Mouse (Mus musculus) regulatory T cell (primary cell): ENCODE measurements around the gene Fbn1.

Experiments
- in situ Hi-C: fragments of 300-600 bp; cut with MboI, MseI; formaldehyde crosslinking; loops from one replicate; pipeline ENCODE4 v1.15.1; 2025; ENCODE audit warnings: high pct_unique_total_duplicates

The Fbn1 gene

DNA sequence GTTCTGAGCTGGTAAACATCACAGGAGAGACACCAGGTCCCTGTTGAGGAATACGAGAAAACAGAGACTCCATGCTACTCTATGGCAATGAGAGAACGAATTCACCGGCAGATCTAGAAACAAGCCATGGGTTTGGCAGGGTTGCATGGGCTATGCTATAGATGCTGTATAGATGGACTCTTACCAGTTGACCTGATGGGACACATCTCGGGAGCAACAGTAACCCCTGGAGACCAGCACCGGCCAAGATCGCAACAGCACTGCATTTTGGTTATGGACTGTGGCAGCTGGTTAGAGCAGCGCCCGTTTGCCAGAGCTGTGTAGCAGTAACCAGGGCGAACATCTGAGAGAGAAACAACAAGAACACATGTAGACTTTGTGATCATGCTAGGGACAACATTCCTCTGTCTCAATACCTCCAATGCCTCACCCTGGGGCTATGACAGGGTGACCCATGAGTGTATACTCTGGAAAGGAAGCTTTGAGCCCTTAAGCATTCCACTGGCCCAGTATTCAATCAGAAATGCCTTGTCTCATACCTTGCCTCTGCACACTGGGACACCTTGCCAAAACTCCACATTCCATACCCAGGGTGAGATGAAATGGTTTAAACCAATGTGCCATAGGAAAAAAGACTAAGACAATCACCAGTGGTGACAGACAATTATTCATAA, 113.2 kb downstream of the Fbn1 start:
- in situ Hi-C loops = no loop called here

DNA sequence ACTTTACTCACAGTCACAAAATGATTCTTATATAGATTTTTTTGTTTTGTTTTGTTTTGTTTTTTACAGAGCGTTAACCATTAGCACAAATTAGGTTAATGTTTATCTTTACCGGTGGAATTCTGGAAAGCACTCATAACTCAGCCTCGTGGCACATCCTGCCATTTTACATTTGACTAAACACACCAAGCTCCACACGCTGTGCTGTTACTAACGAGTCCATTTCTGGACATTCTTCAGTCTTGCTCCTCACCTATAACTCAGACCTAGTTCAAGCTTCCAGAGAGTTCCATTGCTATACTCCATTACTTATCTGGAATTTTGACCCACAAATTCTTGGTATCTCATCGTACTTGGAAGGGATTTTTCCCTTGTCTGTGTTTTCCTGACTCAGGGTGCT, 116.2 kb downstream of the Fbn1 start:
- in situ Hi-C loops = no loop called here

DNA sequence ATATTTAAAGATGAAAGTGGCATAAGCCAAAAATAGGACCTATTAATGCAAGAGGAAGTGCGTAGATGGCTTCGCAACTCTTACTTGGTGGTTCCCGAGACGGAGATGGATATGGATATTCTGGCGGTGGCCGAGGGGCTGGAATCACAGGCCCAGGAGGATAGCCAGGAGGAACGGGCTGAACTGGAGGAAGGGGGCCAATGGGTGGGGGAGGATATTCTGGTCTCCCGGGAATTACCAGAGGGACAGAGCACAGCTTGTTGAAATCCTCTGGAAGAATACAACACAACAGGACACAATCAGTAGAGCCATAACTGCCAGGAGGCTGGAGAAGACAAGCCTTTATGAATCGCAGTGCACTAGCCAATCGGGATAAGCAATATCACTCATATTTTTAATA, 118.0 kb downstream of the Fbn1 start:
- in situ Hi-C loops = no loop called here

DNA sequence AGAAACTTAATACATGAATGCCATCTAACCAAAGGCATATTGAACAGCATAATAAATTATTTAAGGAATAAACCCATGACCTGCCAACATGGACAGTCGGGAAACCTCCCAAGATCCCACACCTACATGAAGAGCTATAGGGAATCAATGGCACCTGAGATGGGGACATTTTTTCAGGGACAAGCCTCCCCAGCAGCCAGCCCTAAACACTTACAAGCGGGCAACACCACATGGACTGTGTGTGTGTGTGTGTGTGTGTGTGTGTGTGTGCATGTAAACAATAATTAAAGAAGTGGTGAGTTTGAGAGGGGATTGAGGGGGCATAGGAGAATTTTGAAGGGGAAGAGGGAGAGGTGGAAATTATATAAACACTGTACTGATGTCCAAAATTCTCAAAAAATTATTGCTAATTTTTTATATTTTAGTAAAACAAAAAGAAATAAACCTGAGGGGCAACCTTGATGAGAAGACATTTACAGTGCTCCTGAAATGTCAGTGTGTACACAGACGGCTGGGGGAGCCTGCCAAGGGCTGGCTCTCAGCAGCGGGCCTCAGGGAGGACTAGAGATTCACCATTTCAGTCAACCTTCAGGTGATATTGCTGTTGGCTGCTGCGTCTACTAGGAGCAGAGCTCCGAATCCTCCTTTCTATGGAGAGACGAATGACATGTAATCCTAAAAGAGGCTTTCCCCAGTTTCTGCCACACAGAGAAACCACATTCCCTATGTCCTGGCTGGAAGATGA, 121.4 kb downstream of the Fbn1 start:
- in situ Hi-C loops = no loop called here

DNA sequence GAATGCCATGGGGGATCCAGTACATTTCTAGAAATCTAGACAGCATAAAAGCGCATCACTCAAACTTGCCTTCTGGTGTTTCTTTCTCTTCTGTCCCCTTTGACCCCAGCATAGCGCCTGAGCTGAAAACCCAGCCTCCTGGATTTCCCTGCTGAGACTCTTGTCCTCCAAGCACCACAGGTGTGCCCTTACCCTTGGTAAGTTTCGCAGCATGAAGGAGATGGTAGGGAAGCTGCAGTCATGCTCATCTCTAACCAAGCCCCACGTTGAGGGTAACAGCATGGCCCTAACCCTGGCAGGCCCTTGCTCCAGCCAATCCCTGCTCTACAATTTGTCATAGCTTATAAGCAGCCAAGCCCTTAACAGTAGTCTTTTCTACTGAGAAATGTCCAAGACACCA, 122.9 kb downstream of the Fbn1 start:
- in situ Hi-C loops = no loop called here

DNA sequence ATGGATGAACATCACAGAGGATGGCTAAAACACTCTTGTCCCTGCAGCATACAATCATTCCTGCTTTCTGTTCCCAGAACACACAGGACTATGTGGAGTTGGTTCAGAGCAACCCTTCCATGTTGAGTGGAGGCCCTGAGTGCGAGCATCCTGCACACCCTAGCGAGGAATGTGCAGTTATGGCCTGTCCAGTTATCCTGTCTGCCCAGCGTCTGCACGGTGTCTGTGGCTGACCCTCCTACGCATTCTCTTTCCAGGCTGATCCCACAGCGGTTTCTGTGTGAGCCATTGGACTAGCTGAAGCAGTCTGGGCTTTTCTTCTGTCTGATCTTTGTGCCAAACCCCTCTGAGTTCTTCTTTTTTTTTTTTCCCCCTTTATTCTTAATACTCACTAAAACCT, 123.4 kb downstream of the Fbn1 start:
- in situ Hi-C loops = no loop called here

DNA sequence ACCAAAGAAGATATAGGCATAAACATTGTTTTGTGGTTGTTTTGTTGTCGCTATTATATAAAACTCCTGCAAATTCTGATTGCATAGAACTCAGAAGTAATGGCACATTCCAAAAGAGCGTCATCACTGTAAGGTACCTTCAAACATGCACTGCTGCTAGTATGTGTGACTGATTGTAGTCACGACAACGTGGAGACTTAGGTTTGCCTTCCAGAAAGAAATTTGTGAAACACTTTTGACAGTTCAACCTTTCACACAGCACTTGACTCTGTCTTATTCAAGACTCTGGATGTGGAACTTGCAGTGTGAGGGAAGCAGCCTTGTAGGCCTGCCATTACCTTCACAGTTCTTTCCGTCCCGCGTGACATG, 124.5 kb downstream of the Fbn1 start:
- in situ Hi-C loops = no loop called here

DNA sequence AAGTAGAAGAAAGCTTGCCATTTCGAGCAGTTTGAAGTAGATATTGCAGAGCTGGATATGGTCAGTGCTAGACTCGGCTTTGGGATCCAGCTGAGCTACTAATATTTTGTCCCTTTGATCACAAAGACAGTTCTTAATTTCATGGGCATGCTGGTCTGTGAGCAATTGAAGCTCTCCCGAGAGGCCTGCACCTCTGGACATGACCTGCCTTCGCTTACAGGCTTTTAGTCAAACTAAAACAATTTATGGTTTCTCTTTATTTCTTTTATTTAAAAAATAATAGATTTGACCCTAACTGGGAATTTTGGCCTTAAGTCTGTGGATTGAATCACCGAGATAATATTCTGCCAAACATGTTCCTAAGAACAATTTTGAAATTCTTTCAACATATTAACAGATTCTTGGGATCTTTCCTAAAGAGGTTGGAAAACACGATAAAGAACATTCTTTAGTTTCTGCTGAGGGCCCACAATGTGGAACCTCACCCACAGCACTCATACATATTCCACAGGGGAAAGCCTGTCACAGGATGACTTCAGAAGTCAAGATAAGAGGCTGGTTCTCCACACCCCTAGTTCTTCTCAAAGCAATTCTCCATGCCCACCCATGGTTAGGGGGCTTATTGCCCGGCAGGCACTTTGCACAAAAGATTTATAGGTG, 125.0 kb downstream of the Fbn1 start:
- in situ Hi-C loops = no loop called here

DNA sequence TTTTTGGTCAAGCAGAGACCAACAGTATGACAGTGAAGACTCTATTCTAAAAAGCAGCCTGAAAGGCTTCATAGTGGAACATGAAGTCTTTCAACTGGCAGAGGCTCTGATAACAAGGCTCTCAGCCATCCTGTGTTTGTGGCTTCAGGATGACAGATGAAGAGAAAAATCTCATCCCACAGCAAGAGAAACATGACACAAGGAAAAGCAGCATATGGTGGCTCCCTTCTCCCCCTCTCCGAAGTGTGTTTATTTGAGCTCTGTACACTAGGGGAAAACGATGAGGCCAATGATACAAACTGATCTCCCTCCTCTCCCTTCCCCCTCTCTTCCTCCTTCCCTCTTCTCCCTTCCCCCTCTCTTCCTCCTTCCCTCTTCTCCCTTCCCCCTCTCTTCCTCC, 127.7 kb downstream of the Fbn1 start:
- in situ Hi-C loops = no loop called here

DNA sequence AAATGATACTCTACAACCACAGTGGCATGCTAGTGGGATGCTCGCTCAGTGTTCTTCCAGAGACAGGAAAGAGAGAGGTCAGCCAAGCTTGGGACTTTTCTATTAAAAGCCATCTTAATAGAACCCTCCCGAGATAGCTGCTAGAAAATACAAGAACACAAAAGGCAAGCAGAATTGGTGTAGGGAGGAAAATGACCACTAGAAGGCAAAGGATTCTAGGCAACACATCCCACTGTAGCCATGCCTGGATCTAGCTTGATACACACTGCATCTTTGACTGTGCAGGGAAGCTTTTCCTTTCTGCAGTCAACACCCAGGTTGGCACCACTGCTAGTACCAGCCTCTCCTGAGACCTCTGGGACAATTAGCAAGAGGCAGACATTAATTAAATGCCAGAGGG, 128.6 kb downstream of the Fbn1 start:
- in situ Hi-C loops = no loop called here

- in situ Hi-C loops = no loop called here
These were observed 131.9 kb downstream of the Fbn1 start for GRCm38 (mm10) chr2:125375926-125376325.

DNA sequence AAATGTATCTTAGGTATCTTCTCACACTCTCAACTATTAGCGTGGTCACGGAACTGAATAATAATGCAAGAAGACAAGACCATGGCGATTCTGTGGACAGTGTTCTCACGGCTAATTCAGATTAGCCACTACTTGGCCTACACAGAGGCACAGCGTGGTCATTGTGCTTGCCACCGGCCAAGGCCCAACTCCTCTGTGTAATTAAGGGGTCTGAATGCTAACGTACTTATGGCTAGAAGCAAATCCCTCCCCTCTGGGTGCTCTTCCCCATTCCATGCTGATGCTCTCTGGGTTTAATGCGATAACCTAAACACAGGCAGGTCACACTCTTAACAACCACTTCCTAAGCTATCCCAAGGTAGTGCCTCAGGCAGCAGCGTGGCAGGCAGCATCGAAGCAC, 132.5 kb downstream of the Fbn1 start:
- in situ Hi-C loops = no loop called here

DNA sequence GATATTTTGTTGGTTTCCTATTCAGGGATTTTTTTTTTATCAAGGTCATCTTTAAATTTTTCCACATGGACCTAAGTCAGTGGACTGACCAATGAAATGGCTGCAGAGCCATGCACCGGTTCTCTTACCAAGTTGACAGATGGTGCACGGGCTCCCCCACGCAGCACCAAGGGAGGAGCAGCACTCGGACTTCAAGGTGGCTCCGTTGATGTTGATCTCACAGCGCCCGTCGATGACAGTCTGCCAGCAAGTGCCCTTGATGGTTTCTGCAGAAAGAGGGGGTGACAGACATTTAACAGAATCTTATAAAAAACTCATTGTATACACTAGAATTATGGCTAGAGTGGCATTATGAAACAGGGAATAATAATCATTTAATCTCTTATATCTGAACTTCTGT, 138.1 kb downstream of the Fbn1 start:
- in situ Hi-C loops = no loop called here

DNA sequence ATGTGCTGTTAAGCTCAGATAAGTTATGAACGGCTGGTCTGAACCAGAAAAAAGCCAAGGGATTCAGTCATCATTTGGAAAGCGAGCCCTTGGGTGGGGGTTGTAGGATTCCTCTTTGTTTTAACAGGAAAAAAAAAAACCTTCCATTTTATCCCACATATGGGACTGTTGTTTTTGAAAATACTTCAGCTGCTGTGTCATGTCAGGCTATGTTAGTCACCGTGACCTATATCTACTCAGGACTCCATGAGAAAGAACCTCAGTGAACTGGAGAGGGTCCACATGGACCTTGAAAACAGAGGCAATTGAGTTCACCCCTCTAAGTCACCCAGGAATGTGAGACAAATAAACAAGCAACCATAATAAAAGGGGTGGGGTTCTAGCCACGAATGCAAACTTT, 139.2 kb downstream of the Fbn1 start:
- in situ Hi-C loops = no loop called here

DNA sequence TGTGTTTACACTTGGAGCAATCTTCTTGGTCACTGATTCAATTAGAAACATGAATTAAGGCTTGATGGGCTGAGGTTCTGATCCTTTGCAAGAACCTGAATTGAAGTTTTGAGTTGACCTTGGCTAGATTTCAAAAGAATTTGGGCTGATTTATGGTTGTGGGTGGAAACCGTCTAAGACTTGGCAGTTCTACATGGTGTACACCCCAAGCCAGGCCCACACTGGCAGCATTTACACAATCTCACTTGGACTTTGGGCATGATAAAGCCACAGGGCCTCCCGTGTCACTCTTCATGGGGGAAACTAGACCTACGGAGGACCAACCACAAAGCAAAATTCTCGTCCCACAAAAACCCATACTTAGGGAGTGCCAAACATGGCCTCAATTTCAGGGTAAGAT, 146.1 kb downstream of the Fbn1 start:
- in situ Hi-C loops = no loop called here

GRCm38 (mm10) chr2:125356486-125356885, 151.3 kb downstream of the Fbn1 start:
- in situ Hi-C loops = no loop called here

DNA sequence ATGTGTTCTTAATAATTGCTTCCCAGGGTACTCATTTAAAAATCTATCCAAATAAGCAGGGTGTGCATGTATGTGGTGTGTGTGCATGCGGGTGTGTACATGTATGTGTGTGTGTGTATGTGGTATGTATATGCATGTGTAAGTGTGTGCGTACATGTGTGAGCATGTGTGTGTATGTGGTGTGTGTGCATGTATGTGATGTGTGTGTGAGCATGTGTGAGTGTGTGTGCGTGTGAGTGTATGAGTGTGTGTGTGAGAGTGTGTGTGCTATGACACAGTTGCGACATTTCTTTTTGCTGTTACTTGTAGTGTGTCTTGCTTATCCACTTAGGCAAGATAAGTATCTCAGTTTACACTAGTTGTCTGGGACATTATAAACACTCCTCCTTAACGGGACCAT, 151.7 kb downstream of the Fbn1 start:
- in situ Hi-C loops = no loop called here

GRCm38 (mm10) chr2:125355216-125355971, 152.4 kb downstream of the Fbn1 start:
- in situ Hi-C loops = no loop called here

GRCm38 (mm10) chr2:125354587-125354986, 153.2 kb downstream of the Fbn1 start:
- in situ Hi-C loops = no loop called here

DNA sequence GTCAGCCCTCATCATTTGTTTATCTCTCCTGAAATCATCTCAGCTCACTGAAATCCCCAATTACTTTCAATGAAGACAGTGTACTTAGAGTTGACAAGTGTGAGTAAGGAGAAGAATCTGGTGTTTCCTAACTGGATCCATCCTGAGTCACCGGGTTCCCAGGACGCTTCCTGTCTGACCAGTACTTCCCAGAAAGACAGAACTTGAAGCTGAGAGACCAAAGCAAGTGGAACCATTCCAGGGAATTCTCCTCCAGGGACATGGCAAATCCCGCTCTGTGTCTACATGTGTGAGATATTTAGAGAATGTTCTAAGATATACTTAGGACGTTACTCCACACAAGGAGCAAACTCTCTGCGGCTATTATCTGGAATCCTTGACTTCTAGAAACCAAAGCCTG, 158.6 kb downstream of the Fbn1 start:
- in situ Hi-C loops = no loop called here

- in situ Hi-C loops = no loop called here
These were observed 165.4 kb downstream of the Fbn1 start for GRCm38 (mm10) chr2:125342181-125342950.

- in situ Hi-C loops = no loop called here
These were observed 167.4 kb downstream of the Fbn1 start for GRCm38 (mm10) chr2:125340381-125340780.
